Mouse (Mus musculus) intestine, postnatal 0 days (tissue): ENCODE results near the gene Yipf3. TPM values are rescaled to one million over a fixed set of nuclear protein-coding genes. Genes with fewer than 3 reads are reported as not detected.
A peak's percentile ranks its signal among the peaks of the same experiment; 100 is the strongest.

Experiments
- ATAC-seq: fragments of 200-750 bp; cut with Nextera tagmentation; 2 replicates; pipeline ENCODE4 v1.8.0; 2017; ENCODE audit warnings: mild to moderate bottlenecking, moderate TSS enrichment, moderate library complexity
- H3K27ac ChIP-seq: fragments of 300-500 bp; sonication (generic); 2 replicates; pipeline ENCODE4 v1.5.1; 2014; ENCODE audit warnings: mild to moderate bottlenecking, low read depth, low read length, moderate library complexity
- H3K27me3 ChIP-seq: fragments of 300-500 bp; sonication (generic); replicated peaks from 2 replicates; pipeline ENCODE4 v1.6.1; 2014; ENCODE audit warnings: low read length, mixed read lengths; ENCODE audit not compliant: control insufficient read depth, insufficient read depth
- H3K36me3 ChIP-seq: fragments of 300-500 bp; sonication (generic); 2 replicates; pipeline ENCODE4 v1.6.1; 2014; ENCODE audit warnings: mild to moderate bottlenecking, moderate library complexity; ENCODE audit not compliant: control insufficient read depth, insufficient read depth
- H3K4me1 ChIP-seq: fragments of 300-500 bp; sonication (generic); replicated peaks from 2 replicates; pipeline ENCODE4 v1.6.1; 2014; ENCODE audit warnings: antibody characterized with exemption, low read length, mixed read lengths; ENCODE audit not compliant: control insufficient read depth, insufficient read depth
- H3K4me2 ChIP-seq: fragments of 300-500 bp; sonication (generic); replicated peaks from 2 replicates; pipeline ENCODE4 v1.6.1; 2014; ENCODE audit warnings: low read depth, mild to moderate bottlenecking, moderate library complexity
- H3K4me3 ChIP-seq: fragments of 300-500 bp; sonication (generic); 2 replicates; pipeline ENCODE4 v1.5.1; 2014; ENCODE audit warnings: low read depth, low read length
- H3K9ac ChIP-seq: fragments of 300-500 bp; sonication (generic); 2 replicates; pipeline ENCODE4 v1.6.1; 2014; ENCODE audit warnings: mild to moderate bottlenecking, low read depth, low read length
- H3K9me3 ChIP-seq: fragments of 300-500 bp; sonication (generic); 2 replicates; pipeline ENCODE4 v1.6.1; 2016; ENCODE audit warnings: mixed run types; ENCODE audit not compliant: control insufficient read depth
- CTCF ChIP-seq: sonication (generic); IDR thresholded peaks from 2 replicates; pipeline ENCODE4 v1.5.1; 2016; ENCODE audit warnings: low read depth, mild to moderate bottlenecking, control low read depth, antibody characterized with exemption, moderate library complexity
- WGBS: fragments of 180-500 bp; shearing (Covaris S2); extraction: QIAGEN DNeasy Blood & Tissue Kit; methylation state at CpG from one replicate; pipeline ENCODE4 v1.1.7; 2014; 5-methylcytosine and 5-hydroxymethylcytosine counted together
- polyA plus RNA-seq: library from polyadenylated mRNA; unstranded; fragments of >200 nt; fragmentation: Nextera tagmentation; extraction: Ambion mirVana; gene quantifications from 2 replicates; pipeline ENCODE4 v1.2.1, GENCODE M21; 2015

Gene Yipf3
- polyA plus RNA-seq, 1 experiment from 2014 or later, result 111 TPM

- H3K27ac ChIP-seq, result no peak overlapping the region
- H3K4me2 ChIP-seq, result no peak overlapping the region
- H3K4me1 ChIP-seq, result no peaks in the 10 kb centered on the region
- no peak overlapping the region for H3K4me3 ChIP-seq
- no peak for ATAC-seq
- H3K36me3 ChIP-seq, result peaks cover 76% of the 10 kb centered on the region
- H3K9ac ChIP-seq, result no peak overlapping the region
- 89% methylated on average over 17 of the region's 17 CpGs for WGBS
- no peaks in the 10 kb centered on the region for H3K9me3 ChIP-seq
- peaks cover 6% of the 10 kb centered on the region for H3K27me3 ChIP-seq
- no peak for TF ChIP-seq CTCF
These were observed 11.8 kb downstream of the Yipf3 start for GRCm38 (mm10) chr17:46259675-46260074.

- 93% methylated on average over 5 of the region's 5 CpGs for WGBS
- TF ChIP-seq CTCF, result no peak
- H3K9me3 ChIP-seq, result no peaks in the 10 kb centered on the region
- H3K4me2 ChIP-seq, result no peak overlapping the region
- peaks cover 93% of the 10 kb centered on the region for H3K36me3 ChIP-seq
- H3K27ac ChIP-seq, result no peak overlapping the region
- no peaks in the 10 kb centered on the region for H3K27me3 ChIP-seq
- peaks cover 9% of the 10 kb centered on the region for H3K4me1 ChIP-seq
- ATAC-seq, result no peak
- H3K4me3 ChIP-seq, result no peak overlapping the region
- H3K9ac ChIP-seq, result no peak overlapping the region
These were observed 14.4 kb downstream of the Yipf3 start for GRCm38 (mm10) chr17:46262201-46262694.

GRCm38 (mm10) chr17:46265502-46265901 lies 17.6 kb downstream of the Yipf3 start:
- Histone ChIP-seq H3K9ac (no peak overlapping the region), H3K36me3 (peaks cover 69% of the 10 kb centered on the region), H3K4me1 (peaks cover 9% of the 10 kb centered on the region), H3K4me3 (no peak overlapping the region), H3K9me3 (no peaks in the 10 kb centered on the region), H3K4me2 (no peak overlapping the region), H3K27ac (no peak overlapping the region), H3K27me3 (no peaks in the 10 kb centered on the region)
- ATAC-seq, result no peak
- WGBS, result 87% methylated on average over 12 of the region's 12 CpGs
- no peak for TF ChIP-seq CTCF

GRCm38 (mm10) chr17:46265918-46266618 lies 18.2 kb downstream of the Yipf3 start:
- Histone ChIP-seq H3K4me1 (peaks cover 9% of the 10 kb centered on the region), H3K27ac (peak overlapping the region; percentile 81; the same call in 1 of the 2 replicates), H3K36me3 (peaks cover 68% of the 10 kb centered on the region), H3K4me2 (no peak overlapping the region), H3K9me3 (no peaks in the 10 kb centered on the region), H3K4me3 (no peak overlapping the region), H3K27me3 (no peaks in the 10 kb centered on the region), H3K9ac (no peak overlapping the region)
- no peak for ATAC-seq
- peak; percentile 93 for TF ChIP-seq CTCF
- 27% methylated on average over 14 of the region's 14 CpGs for WGBS

- H3K27me3 ChIP-seq, result no peaks in the 10 kb centered on the region
- H3K9me3 ChIP-seq, result no peaks in the 10 kb centered on the region
- no peak overlapping the region for H3K4me3 ChIP-seq
- TF ChIP-seq CTCF, result no peak
- peaks cover 68% of the 10 kb centered on the region for H3K36me3 ChIP-seq
- WGBS, result 45% methylated on average over 6 of the region's 6 CpGs
- peaks cover 9% of the 10 kb centered on the region for H3K4me1 ChIP-seq
- H3K4me2 ChIP-seq, result peak overlapping the region; percentile 60; the same call in 1 of the 2 replicates
- H3K27ac ChIP-seq, result peak overlapping the region; percentile 81
- peak; percentile 17 for ATAC-seq
- H3K9ac ChIP-seq, result peak overlapping the region; percentile 37; the same call in 1 of the 2 replicates
These were observed 19.1 kb downstream of the Yipf3 start for GRCm38 (mm10) chr17:46266986-46267385.

GRCm38 (mm10) chr17:46267511-46267910 lies 19.6 kb downstream of the Yipf3 start:
- Histone ChIP-seq H3K27me3 (no peaks in the 10 kb centered on the region), H3K4me3 (no peak overlapping the region), H3K9ac (peak overlapping the region; percentile 27; the same call in 1 of the 2 replicates), H3K4me1 (peaks cover 9% of the 10 kb centered on the region), H3K27ac (peak overlapping the region; percentile 81), H3K9me3 (no peaks in the 10 kb centered on the region), H3K36me3 (peaks cover 62% of the 10 kb centered on the region), H3K4me2 (peak overlapping the region; percentile 60)
- WGBS, result 60% methylated on average over 7 of the region's 7 CpGs
- TF ChIP-seq CTCF, result no peak
- ATAC-seq, result 0 out of 2 replicates have a peak, but pooled peaks have one; percentile 8
